Mouse (Mus musculus): ENCODE measurements at regions not wholly inside any gene's neighbourhood (a gene's known extent, or its start where the extent isn't known, plus 50 kb on each side); places are given as distances from the start of the nearest gene placed in this dataset.

DNA sequence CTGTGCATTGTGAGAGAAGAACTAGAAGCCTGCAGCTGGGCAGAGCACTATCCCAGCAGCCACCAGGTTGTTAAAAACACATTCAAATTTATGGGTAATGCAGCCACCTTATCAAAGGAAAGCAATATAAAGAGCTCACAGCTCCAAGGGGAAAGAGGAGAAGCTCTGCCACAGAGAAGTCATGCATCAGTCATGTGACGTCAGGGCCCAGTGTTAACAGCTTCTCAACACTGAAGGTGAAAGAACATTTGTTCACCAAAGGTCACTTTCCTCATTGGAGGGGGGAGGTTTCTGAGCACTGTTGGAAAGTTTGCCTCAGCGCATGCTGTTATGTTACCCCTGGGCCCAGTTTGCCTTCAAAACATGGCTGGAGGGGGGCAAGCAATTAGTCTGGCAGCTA lies 143.0 kb downstream of the Atp6ap1l start:
- TF ChIP-seq HCFC1 (IDR thresholded peaks at IDR 0.05; ENCODE audit: borderline replicate concordance, insufficient read depth, low read length) (no peak), ZNF384 (IDR thresholded peaks at IDR 0.05; ENCODE audit: low read depth, low read length) (no peak)

All from ES-E14 (cell line).